Mouse (Mus musculus) neural tube, embryonic 15.5 days (tissue): ENCODE data around the gene Zc4h2. TPM values are rescaled to one million over a fixed set of nuclear protein-coding genes. Genes with fewer than 3 reads are reported as not detected.

Source experiments
- ATAC-seq: fragments of 200-750 bp; cut with Nextera tagmentation; 2 replicates; pipeline ENCODE4 v1.8.0; 2017; ENCODE audit warnings: mild to moderate bottlenecking, moderate TSS enrichment, moderate library complexity; ENCODE audit not compliant: low FRiP score
- H3K27ac ChIP-seq: fragments of 300-500 bp; sonication (generic); replicated peaks from 2 replicates; pipeline ENCODE4 v1.5.1; 2015; ENCODE audit warnings: mild to moderate bottlenecking, inconsistent platforms
- H3K27me3 ChIP-seq: fragments of 300-500 bp; sonication (generic); replicated peaks from 2 replicates; pipeline ENCODE4 v1.6.1; 2015; ENCODE audit warnings: inconsistent platforms
- H3K36me3 ChIP-seq: fragments of 300-500 bp; sonication (generic); 2 replicates; pipeline ENCODE4 v1.6.1; 2015; ENCODE audit warnings: inconsistent platforms
- H3K4me1 ChIP-seq: fragments of 300-500 bp; sonication (generic); 2 replicates; pipeline ENCODE4 v1.6.1; 2015; ENCODE audit warnings: inconsistent platforms
- H3K4me2 ChIP-seq: fragments of 300-500 bp; sonication (generic); 2 replicates; pipeline ENCODE4 v1.6.1; 2015; ENCODE audit warnings: inconsistent platforms, mild to moderate bottlenecking, moderate library complexity
- H3K4me3 ChIP-seq: fragments of 300-500 bp; sonication (generic); replicated peaks from 2 replicates; pipeline ENCODE4 v1.5.1; 2015; ENCODE audit warnings: mild to moderate bottlenecking, inconsistent platforms
- H3K9ac ChIP-seq: fragments of 300-500 bp; sonication (generic); replicated peaks from 2 replicates; pipeline ENCODE4 v1.6.1; 2015; ENCODE audit warnings: mild to moderate bottlenecking, inconsistent platforms
- H3K9me3 ChIP-seq: fragments of 300-500 bp; sonication (generic); replicated peaks from 2 replicates; pipeline ENCODE4 v1.6.1; 2016; ENCODE audit warnings: inconsistent platforms
- WGBS: fragments of 180-500 bp; shearing (Covaris S2); methylation state at CpG from one replicate; pipeline ENCODE4 v1.1.7; 2015; ENCODE audit warnings: mixed read lengths; 5-methylcytosine and 5-hydroxymethylcytosine counted together
- polyA plus RNA-seq: library from polyadenylated mRNA; unstranded; fragments of >200 nt; fragmentation: Nextera tagmentation; extraction: Ambion mirVana; gene quantifications from 2 replicates; pipeline ENCODE4 v1.2.1, GENCODE M21; 2015

Gene Zc4h2
- 60.4 and 67.9 TPM in 2 replicates for polyA plus RNA-seq

DNA sequence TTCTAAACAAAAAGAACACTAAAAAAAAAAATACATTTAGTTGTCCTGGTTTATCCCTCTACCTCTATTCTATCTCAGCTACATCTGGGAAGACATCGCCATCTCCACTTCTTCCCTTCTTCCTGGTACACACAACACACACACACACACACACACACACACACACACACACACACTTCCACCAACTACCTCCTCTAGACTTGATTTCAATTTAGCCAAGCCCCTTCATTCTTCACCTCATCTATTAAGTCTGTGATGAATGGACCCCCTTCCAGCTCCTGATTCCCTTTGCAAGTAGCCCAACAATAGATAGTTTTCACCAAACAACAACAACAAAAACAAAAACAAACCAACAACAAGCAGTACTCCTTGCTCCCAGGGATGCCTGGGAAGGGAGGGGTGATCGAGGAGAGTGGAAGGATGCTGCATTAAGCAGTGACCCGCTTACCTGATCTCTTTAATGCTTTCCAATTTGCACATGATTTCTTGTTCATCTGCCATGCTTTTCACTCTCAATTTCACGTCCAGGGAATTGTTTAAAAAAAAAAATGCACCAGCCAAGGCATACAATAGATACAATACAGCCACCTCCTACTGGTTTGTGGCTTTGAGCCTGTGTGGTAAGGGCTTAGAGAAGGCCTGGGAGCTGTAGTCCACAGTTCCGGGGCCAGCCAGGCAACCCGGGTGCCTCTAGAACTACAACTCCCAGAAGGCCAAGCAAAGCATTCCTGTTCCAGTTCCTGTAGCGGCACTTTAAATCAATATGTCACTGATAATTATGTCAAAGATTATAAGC lies at the start of gene Zc4h2:
Gene Zc4h2 (minus strand): TSS at position 706 of the 796 bp plus-strand sequence.
- Histone ChIP-seq H3K9me3 (no peaks in the 10 kb centered on the region), H3K36me3 (no peaks in the 10 kb centered on the region), H3K4me3 (peak within 1 kb of the TSS; percentile 45), H3K9ac (peak within 1 kb of the TSS; percentile 37), H3K27ac (peak within 1 kb of the TSS; percentile 76), H3K27me3 (no peaks in the 10 kb centered on the region), H3K4me2 (peak within 1 kb of the TSS; percentile 56), H3K4me1 (0 out of 2 replicates have a peak, but pooled peaks cover 4% of the 10 kb centered on the region)
- ATAC-seq = peak; percentile 99
- WGBS = 31% methylated on average over 7 of the region's 7 CpGs

DNA sequence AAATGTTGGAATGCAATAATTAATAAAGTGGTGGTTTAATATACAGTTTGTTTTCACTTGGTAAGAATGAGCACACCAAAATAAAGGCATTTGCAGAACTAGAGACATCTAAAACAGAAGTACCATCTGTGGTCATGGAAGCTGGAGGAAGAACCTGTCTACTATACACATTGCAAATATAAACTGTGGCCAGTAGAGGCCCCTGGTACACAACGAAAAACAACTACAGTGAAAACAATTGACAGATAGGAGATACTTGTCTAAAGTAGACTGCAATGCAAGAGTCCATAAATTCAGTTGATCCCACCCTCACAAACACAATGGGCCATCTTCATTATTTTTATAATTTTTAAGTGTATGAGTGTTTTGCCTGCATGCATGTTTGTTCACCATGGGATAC lies 28.8 kb upstream of the Zc4h2 start:
- Histone ChIP-seq H3K4me1 (no peaks in the 10 kb centered on the region), H3K4me2 (no peak overlapping the region), H3K9me3 (no peaks in the 10 kb centered on the region), H3K4me3 (no peak overlapping the region), H3K27me3 (no peaks in the 10 kb centered on the region), H3K27ac (no peak overlapping the region), H3K9ac (no peak overlapping the region), H3K36me3 (no peaks in the 10 kb centered on the region)
- WGBS = 64% methylated on average over 1 of the region's 1 CpGs
- ATAC-seq = no peak

DNA sequence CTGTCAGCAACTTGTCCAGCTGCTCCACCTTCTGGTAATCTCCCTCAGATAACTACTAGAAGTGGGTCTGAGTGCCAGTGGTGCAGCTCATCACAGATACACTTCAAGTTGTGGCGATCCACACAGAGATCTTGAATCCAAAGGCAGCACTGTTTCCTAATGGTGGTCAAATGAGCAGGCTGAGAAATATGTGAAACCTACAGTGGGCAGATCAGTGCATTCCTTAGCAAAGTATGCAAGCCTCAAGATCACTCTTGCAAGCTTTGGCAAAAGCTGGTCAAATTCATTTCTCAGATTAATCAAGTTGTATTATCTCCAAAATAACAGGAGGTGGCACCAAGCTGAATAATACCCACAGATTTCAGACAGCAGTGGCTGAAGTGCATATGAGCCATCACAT lies 23.9 kb upstream of the Zc4h2 start:
- H3K4me2 ChIP-seq = no peak overlapping the region
- H3K27me3 ChIP-seq = no peaks in the 10 kb centered on the region
- no peak overlapping the region for H3K9ac ChIP-seq
- H3K9me3 ChIP-seq = no peaks in the 10 kb centered on the region
- H3K27ac ChIP-seq = no peak overlapping the region
- no peak for ATAC-seq
- no peak overlapping the region for H3K4me3 ChIP-seq
- no peaks in the 10 kb centered on the region for H3K4me1 ChIP-seq
- no peaks in the 10 kb centered on the region for H3K36me3 ChIP-seq
- 100% methylated on average over 1 of the region's 1 CpGs for WGBS

DNA sequence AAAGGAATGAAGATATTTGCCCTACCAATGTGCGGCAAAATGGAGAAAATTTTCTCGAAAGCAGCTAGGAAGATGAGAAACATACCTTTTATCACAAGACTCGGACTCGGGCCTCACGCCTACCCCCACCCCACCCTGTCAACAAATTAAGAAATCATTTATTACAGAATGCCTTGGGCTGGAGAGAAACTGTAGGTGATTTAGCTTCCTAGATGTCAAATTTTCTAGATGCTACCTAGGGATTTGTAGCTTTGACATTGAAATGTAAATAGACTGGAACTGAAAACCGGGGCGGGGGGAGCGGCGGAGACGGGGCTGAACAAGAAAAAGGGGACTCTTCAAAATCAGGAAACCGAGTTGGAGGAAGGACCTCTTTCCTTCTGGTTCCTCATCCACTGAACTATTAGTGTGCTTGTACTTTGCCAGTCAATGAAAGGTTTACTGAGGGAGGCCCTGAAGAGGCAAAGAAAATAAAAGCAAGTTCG lies 333 bp upstream of the Zc4h2 start:
- 24% methylated on average over 12 of the region's 12 CpGs for WGBS

DNA sequence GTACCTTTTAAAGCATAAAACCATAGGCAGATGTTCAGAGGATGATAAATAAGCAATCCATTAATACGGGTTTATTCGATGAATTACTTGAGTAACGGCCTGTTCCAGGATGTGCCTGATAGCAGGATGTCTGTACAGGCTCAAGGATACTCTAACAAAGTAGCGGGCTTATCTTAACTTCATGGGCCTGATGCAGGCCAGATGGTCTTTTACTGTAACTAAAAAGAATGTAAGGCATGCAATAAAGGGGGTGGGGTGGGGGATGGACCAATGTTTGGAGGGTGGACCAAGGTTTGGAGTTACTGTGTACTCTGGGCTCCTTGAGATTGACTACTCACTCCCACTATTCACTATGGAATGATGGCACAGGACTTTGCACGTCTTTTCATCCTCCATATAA lies 57.7 kb downstream of the Zc4h2 start:
- no peak overlapping the region for H3K27ac ChIP-seq
- no peaks in the 10 kb centered on the region for H3K36me3 ChIP-seq
- H3K4me1 ChIP-seq = no peaks in the 10 kb centered on the region
- H3K9ac ChIP-seq = no peak overlapping the region
- no peak overlapping the region for H3K4me3 ChIP-seq
- no peak for ATAC-seq
- no peaks in the 10 kb centered on the region for H3K9me3 ChIP-seq
- no peaks in the 10 kb centered on the region for H3K27me3 ChIP-seq
- 91% methylated on average over 5 of the region's 5 CpGs for WGBS
- no peak overlapping the region for H3K4me2 ChIP-seq

More for the DNA sequence above, 333 bp upstream of the Zc4h2 start:
- H3K27me3 ChIP-seq = no peaks in the 10 kb centered on the region
- H3K36me3 ChIP-seq = no peaks in the 10 kb centered on the region
- 0 out of 2 replicates have a peak, but pooled peaks cover 4% of the 10 kb centered on the region for H3K4me1 ChIP-seq
- ATAC-seq = peak; percentile 67
- H3K9me3 ChIP-seq = no peaks in the 10 kb centered on the region
- H3K4me2 ChIP-seq = peak overlapping the region; percentile 56
- H3K27ac ChIP-seq = peak overlapping the region; percentile 76
- peak overlapping the region; percentile 34 for H3K9ac ChIP-seq
- peak overlapping the region; percentile 45 for H3K4me3 ChIP-seq

Other genes with a start within 250 kb of the Zc4h2 start
- 14.0 and 14.3 TPM in 2 replicates for gene Amer1, start 213.6 kb downstream of the Zc4h2 start, polyA plus RNA-seq
- gene Asb12, start 100.5 kb downstream of the Zc4h2 start, polyA plus RNA-seq = 0.24 TPM in 1 of 2 replicates, not detected in the other
- gene Pfn5, start 100.4 kb downstream of the Zc4h2 start, polyA plus RNA-seq = not detected in 2 replicates
- gene Zc3h12b, start 53.2 kb upstream of the Zc4h2 start, polyA plus RNA-seq = 3.1 and 3.4 TPM in 2 replicates